Mouse (Mus musculus): ENCODE results near the gene Gm15091.

Gm15091 gene

DNA sequence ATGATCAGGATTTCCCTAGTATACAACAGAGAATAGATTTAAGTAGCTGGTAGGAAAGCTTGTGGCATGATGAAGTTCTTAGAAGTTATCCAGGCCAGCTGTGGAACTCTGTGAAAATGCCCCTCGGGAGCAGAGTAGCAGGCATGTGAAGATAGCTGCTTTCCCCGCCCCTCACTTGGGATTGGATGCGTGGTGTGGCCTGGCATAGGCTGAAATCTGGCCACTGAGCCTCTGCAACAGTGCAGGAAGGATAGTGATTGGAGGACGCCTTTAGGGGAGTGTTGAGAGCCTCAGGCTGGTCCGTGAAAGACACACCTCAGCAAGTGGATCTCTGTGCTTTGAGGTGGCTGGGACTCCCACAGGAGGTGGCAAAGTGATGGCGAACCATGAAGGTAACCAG, at the start of gene Gm15091:
TSS of gene Gm15091 (plus strand) at position 301 of the 400 bp plus-strand sequence.
- in situ Hi-C loops (cut with MboI, MseI), result loop anchor here (10.0 to 25.0 kb wide), 3 partner anchors 347 to 1267 kb away; partner anchors contain the start of genes Gm10439 and Gm15085

Data from regulatory T cell (primary cell).